ENCODE assay signal across 8 mouse cellular contexts in genomic region chr11:83298225-83299195, GRCm38 (mm10). TPM values are rescaled to one million over a fixed set of nuclear protein-coding genes. Genes with fewer than 3 reads are reported as not detected.
A peak's percentile ranks its signal among the peaks of the same experiment; 100 is the strongest.
DNase-seq lines count a peak whose midpoint lies in the region; ATAC-seq and TF ChIP-seq lines count a peak whose summit lies in the region.

TSS of gene Ap2b1 (plus strand) at chr11:83299024.

- no peak for TF ChIP-seq CTCF in Patski (IDR thresholded peaks at IDR 0.05)

- ATAC-seq in Patski = peak; percentile 82
- peak; percentile 92 for ATAC-seq in hindbrain, embryonic 14.5 days (ENCODE audit: low FRiP score)

- DNase-seq in Patski (ENCODE audit: low read depth, low spot score) = peak; percentile 53
- DNase-seq in cerebellum, postnatal 14 days = peak; percentile 92 to 93
- peak; percentile 86 to 90 for DNase-seq in frontal cortex, postnatal 25 days (ENCODE audit: low spot score in 2 of 2)
- DNase-seq in hindbrain, embryonic 14.5 days (ENCODE audit: low spot score) = peak; percentile 93
- DNase-seq in layer of hippocampus, postnatal 36 days = peak; percentile 93 to 94
- DNase-seq in lung, postnatal 36 days = peak; percentile 98
- peak; percentile 98 for DNase-seq in retina, postnatal 1 day
- peak; percentile 81 to 93 for DNase-seq in urinary bladder, adult 18-20 months (ENCODE audit: low spot score in 2 of 2)

- peaks cover 24% of the 10 kb centered on the region for H3K36me3 ChIP-seq in hindbrain, embryonic 14.5 days (replicated peaks; ENCODE audit: control insufficient read depth, insufficient read depth)

- no peaks in the 10 kb centered on the region for H3K9me3 ChIP-seq in hindbrain, embryonic 14.5 days (ENCODE audit: control insufficient read depth, low read length)

- peak within 1 kb of the TSS; percentile 73 for H3K9ac ChIP-seq in hindbrain, embryonic 14.5 days

- no peaks in the 10 kb centered on the region for H3K27me3 ChIP-seq in Patski
- H3K27me3 ChIP-seq in hindbrain, embryonic 14.5 days (ENCODE audit: control insufficient read depth, insufficient read depth, low read length) = no peaks in the 10 kb centered on the region

- CTCF ChIA-PET in Patski (lab: Charles Lee) = interaction anchor here (1.1 to 1.3 kb wide), 2 partner anchors 10 to 19 kb away, joined by 3 read pairs; no protein-coding TSS in a partner anchor

- POLR2A ChIA-PET in Patski (lab: Charles Lee) = interaction anchor here (0.5 to 0.7 kb wide), 2 partner anchors 9 to 31 kb away, joined by 3 read pairs; no protein-coding TSS in a partner anchor

- peaks cover 24% of the 10 kb centered on the region for H3K4me1 ChIP-seq in hindbrain, embryonic 14.5 days (replicated peaks; ENCODE audit: control insufficient read depth, insufficient read depth, low read length)

- peak within 1 kb of the TSS; percentile 90 for H3K27ac ChIP-seq in hindbrain, embryonic 14.5 days

- H3K4me3 ChIP-seq in hindbrain, embryonic 14.5 days (replicated peaks; ENCODE audit: low read length) = peak within 1 kb of the TSS; percentile 59

- 2% methylated on average over 56 of the region's 56 CpGs for WGBS in hindbrain, embryonic 14.5 days

- in situ Hi-C loops in Patski (cut with MboI; ENCODE audit: low pct_unique_long_range_greater_than_20kb) = loop anchor here (25.0 kb wide), 1 partner anchor 536 kb away; the partner anchor contains the start of genes Cct6b and Zfp830

- peak within 1 kb of the TSS; percentile 84 for H3K4me2 ChIP-seq in hindbrain, embryonic 14.5 days (replicated peaks)

RNA-seq across cellular contexts. Expression of gene Ap2b1, which starts in this region (rescaled TPM):
- 112 TPM for polyA plus RNA-seq in Patski (2021)
- polyA plus RNA-seq in hindbrain, embryonic 14.5 days (2014; fragmentation: Nextera tagmentation; extraction: Ambion mirVana) = 154 and 180 TPM in 2 replicates
- 100 to 1,000 TPM; 329 to 361 TPM for total RNA-seq in layer of hippocampus, postnatal 36 days (2021)

Comparison
In these comparisons a context has a peak if more than half of its experiments do, and no peak if none do; other contexts are left out.
1. Peak in every context shown above with its lines: DNase-seq, ATAC-seq, H3K4me3 ChIP-seq and H3K27ac ChIP-seq.